Mouse (Mus musculus): Measurements from ENCODE around the gene Eprs. TPM values are rescaled to one million over a fixed set of nuclear protein-coding genes. Genes with fewer than 3 reads are reported as not detected.

The Eprs gene
- polyA plus RNA-seq (2017; shearing (Covaris generic)) = 128 TPM

DNA sequence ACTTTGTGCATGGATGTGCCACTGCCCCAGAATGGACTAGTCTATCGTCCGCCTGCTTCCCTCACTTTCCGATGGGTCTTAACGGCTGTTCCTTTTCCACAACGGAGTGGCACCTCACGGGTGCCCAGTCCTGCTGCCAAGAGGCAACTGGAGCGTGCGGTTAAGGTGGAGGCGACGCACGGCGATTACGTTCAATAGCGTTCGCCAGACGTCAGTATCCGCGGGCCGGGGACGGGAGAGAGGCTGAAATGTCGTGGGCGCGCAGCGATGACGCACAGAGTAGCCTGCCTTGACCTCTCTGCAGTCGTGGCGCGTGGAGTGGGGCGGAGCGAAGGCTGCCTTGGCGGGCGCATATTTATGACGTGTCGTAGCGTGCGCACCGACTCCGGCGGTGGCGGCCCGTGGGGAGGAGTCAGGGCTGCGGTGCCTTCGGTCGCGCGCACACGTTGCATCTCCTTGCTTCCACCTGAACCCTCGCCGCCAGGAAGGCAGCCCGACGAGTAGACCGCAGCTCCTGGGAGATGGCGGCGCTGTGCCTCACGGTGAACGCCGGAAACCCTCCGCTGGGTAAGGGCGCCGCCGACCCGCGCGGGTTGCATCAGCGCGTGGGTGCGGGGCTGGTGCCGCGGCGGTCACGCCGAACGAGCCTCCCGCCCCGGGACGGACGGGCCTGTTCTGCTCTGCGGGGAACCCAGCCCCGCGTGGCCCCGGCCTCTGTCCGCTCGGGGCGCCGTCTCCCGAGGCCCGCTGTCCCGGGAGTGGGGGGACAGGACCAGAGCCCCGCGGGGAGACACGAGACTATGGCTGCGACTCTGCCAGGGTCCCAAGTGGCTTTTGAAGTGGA lies at the start of gene Eprs:
TSS of gene Eprs (plus strand) at position 368 of the 844 bp plus-strand sequence.

DNA sequence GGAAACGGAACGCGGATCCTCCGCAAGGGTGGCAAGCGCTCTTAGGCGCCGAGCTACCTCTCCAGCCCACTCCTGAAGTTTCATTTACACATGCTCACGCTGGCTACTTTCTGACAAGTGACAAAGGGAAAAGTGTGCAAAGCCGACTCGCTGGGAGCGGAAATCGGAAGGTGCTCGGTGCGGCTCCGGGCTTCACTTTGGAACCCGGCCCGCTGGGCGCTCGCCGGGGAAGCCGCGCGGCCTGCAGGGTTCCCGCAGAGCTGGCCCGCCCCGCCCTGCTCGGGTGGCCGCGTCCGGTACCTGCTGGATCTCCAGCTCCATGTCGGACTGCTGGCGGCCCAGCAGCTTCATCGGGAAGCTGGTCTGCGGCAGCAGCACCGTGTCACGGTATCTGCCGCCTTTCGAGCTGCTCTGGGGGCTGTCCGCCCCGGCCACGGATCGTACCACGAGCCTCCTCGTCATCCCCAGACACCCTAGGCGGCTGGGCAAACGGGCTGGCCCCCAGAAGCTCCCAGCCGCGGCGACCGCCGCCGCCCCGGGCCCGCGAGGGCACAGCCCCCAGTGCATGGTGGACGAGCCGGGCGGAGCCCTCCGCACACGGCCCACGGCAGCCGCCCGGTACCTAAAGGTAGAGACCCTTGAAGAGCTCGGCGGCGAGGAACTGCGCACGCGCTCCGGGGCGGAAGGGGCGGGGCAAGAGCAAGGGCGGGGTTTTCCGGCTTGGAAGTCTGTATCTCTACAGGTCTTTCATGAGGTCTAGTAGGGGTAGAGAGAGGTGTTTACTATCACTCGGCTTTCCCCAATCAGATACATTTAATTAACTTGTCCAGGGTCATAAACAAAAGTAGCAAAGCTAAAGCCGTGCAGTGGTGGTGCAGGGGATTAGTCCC lies 33.9 kb upstream of the Eprs start, which contains the start of gene Iars2:
TSS of gene Iars2 (minus strand) at position 676 of the 890 bp plus-strand sequence.

GRCm38 (mm10) chr1:185331983-185332430 lies 30.8 kb upstream of the Eprs start, which contains the start of gene Bpnt1:
TSS of gene Bpnt1 (plus strand) at chr1:185332149.

DNA sequence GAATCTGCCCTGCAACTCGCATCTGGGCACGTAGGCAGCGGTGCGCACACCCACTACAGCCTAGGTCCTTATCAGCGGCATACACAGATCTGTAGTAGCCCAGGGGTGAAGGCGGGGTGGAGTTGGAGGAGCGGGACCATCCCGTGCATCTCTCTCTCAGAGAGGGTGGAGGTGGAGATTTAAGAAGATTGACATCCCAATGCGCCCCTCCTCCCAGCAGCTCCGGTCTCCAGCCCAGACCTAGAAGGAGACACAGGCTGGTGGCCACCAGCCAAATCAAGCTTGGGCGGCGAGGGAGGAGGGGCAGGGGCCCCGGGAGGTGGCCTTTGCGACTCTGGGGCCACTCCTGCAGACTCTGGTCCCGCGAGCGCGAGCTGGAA lies 91.7 kb downstream of the Eprs start, which contains the start of gene Slc30a10:
TSS of gene Slc30a10 (plus strand) at position 274 of the 380 bp plus-strand sequence.

Other genes starting within 250 kb of the Eprs start
- 43.9 TPM for gene Rab3gap2, start 158.9 kb upstream of the Eprs start, polyA plus RNA-seq (2017; shearing (Covaris generic))
- 14.0 TPM for gene Iars2, start 33.6 kb upstream of the Eprs start, polyA plus RNA-seq (2017; shearing (Covaris generic))
- 19.9 TPM for gene Bpnt1, start 30.9 kb upstream of the Eprs start, polyA plus RNA-seq (2017; shearing (Covaris generic))
- gene Slc30a10, start 91.8 kb downstream of the Eprs start, polyA plus RNA-seq (2017; shearing (Covaris generic)) = not detected

Data from CD4-positive, CD25-positive, alpha-beta regulatory T cell, adult 9 weeks (primary cell).